Mouse (Mus musculus) liver, embryonic 11.5 days (tissue): ENCODE data around the gene Ankrd12. TPM values are rescaled to one million over a fixed set of nuclear protein-coding genes. Genes with fewer than 3 reads are reported as not detected.

Experiments used
- ATAC-seq: fragments of 200-750 bp; cut with Nextera tagmentation; replicated peaks from 2 replicates; pipeline ENCODE4 v1.8.0; 2017; ENCODE audit warnings: moderate number of reproducible peaks, mild to moderate bottlenecking, moderate TSS enrichment, moderate library complexity; ENCODE audit not compliant: low FRiP score
- DNase-seq: peaks from one replicate; pipeline ENCODE4 v3.0.0-alpha.2; 2017; ENCODE audit warnings: low spot score
- H3K27ac ChIP-seq: fragments of 300-500 bp; sonication (generic); 2 replicates; pipeline ENCODE4 v1.5.1; 2014; ENCODE audit warnings: mild to moderate bottlenecking, low read depth, low read length, control low read depth
- H3K27me3 ChIP-seq: fragments of 300-500 bp; sonication (generic); replicated peaks from 2 replicates; pipeline ENCODE4 v1.6.1; 2014; ENCODE audit warnings: low read length, mixed read lengths; ENCODE audit not compliant: control insufficient read depth, insufficient read depth
- H3K36me3 ChIP-seq: fragments of 300-500 bp; sonication (generic); 2 replicates; pipeline ENCODE4 v1.6.1; 2014; ENCODE audit warnings: mild to moderate bottlenecking, low read length, moderate library complexity, mixed read lengths; ENCODE audit not compliant: control insufficient read depth, insufficient read depth
- H3K4me1 ChIP-seq: fragments of 300-500 bp; sonication (generic); replicated peaks from 2 replicates; pipeline ENCODE4 v1.6.1; 2014; ENCODE audit warnings: low read length, mixed read lengths; ENCODE audit not compliant: control insufficient read depth, insufficient read depth
- H3K4me2 ChIP-seq: fragments of 300-500 bp; sonication (generic); 2 replicates; pipeline ENCODE4 v1.6.1; 2014; ENCODE audit warnings: mild to moderate bottlenecking, control low read depth, moderate library complexity
- H3K4me3 ChIP-seq: fragments of 300-500 bp; sonication (generic); 2 replicates; pipeline ENCODE4 v1.5.1; 2014; ENCODE audit warnings: low read depth, low read length, control low read depth
- H3K9ac ChIP-seq: fragments of 300-500 bp; sonication (generic); 2 replicates; pipeline ENCODE4 v1.6.1; 2014; ENCODE audit warnings: low read depth, low read length, control low read depth
- H3K9me3 ChIP-seq: fragments of 300-500 bp; sonication (generic); 2 replicates; pipeline ENCODE4 v1.6.1; 2016; ENCODE audit warnings: low read length, inconsistent platforms, mixed read lengths; ENCODE audit not compliant: control insufficient read depth
- WGBS: fragments of 180-500 bp; shearing (Covaris S2); extraction: QIAGEN DNeasy Blood & Tissue Kit; methylation state at CpG from one replicate; pipeline ENCODE4 v1.1.7; 2014; 5-methylcytosine and 5-hydroxymethylcytosine counted together
- polyA plus RNA-seq: library from polyadenylated mRNA; unstranded; fragments of >200 nt; fragmentation: Nextera tagmentation; extraction: Ambion mirVana; gene quantifications from 2 replicates; pipeline ENCODE4 v1.2.1, GENCODE M21; 2014

Ankrd12 gene
- polyA plus RNA-seq, 1 experiment from 2014 or later: 15.3 TPM

GRCm38 (mm10) chr17:66110746-66111145 is 33.9 kb upstream of the Ankrd12 start:
- no peaks in the 10 kb centered on the region for H3K9me3 ChIP-seq
- ATAC-seq: peak; percentile 23; the same call in 1 of the 2 replicates
- peak overlapping the region; percentile 73 for H3K4me3 ChIP-seq
- H3K9ac ChIP-seq: peak overlapping the region; percentile 55
- peaks cover 16% of the 10 kb centered on the region for H3K4me1 ChIP-seq
- 33% methylated on average over 6 of the region's 6 CpGs for WGBS
- peak overlapping the region; percentile 41; the same call in 1 of the 2 replicates for H3K27ac ChIP-seq
- peaks cover 13% of the 10 kb centered on the region; the same call in 1 of the 2 replicates for H3K36me3 ChIP-seq
- H3K27me3 ChIP-seq: no peaks in the 10 kb centered on the region
- no peak for DNase-seq
- peak overlapping the region; percentile 84 for H3K4me2 ChIP-seq

- H3K9ac ChIP-seq: no peak overlapping the region
- DNase-seq: no peak
- no peaks in the 10 kb centered on the region for H3K9me3 ChIP-seq
- no peak overlapping the region for H3K4me3 ChIP-seq
- H3K4me2 ChIP-seq: no peak overlapping the region
- no peak overlapping the region for H3K27ac ChIP-seq
- ATAC-seq: no peak
- no peaks in the 10 kb centered on the region for H3K36me3 ChIP-seq
- no peaks in the 10 kb centered on the region for H3K27me3 ChIP-seq
- whole genome bisulfite sequencing: 80% methylated on average over 4 of the region's 4 CpGs
- H3K4me1 ChIP-seq: peaks cover 16% of the 10 kb centered on the region
These were observed 31.3 kb upstream of the Ankrd12 start for GRCm38 (mm10) chr17:66108198-66108597.

- Histone ChIP-seq H3K9me3 (no peaks in the 10 kb centered on the region), H3K9ac (no peak overlapping the region), H3K36me3 (no peaks in the 10 kb centered on the region), H3K27me3 (no peaks in the 10 kb centered on the region), H3K4me2 (no peak overlapping the region), H3K4me3 (no peak overlapping the region), H3K4me1 (peaks cover 11% of the 10 kb centered on the region), H3K27ac (no peak overlapping the region)
- DNase-seq (no peak), ATAC-seq (no peak)
- WGBS: 72% methylated on average over 8 of the region's 8 CpGs
These were observed 30.6 kb upstream of the Ankrd12 start for GRCm38 (mm10) chr17:66107466-66107865.

- H3K27ac ChIP-seq: no peak overlapping the region
- no peak overlapping the region for H3K4me2 ChIP-seq
- H3K9me3 ChIP-seq: no peaks in the 10 kb centered on the region
- no peaks in the 10 kb centered on the region for H3K36me3 ChIP-seq
- no peak overlapping the region for H3K9ac ChIP-seq
- ATAC-seq (no peak), DNase-seq (no peak)
- H3K4me1 ChIP-seq: peaks cover 7% of the 10 kb centered on the region
- WGBS: 56% methylated on average over 10 of the region's 10 CpGs
- H3K4me3 ChIP-seq: no peak overlapping the region
- no peaks in the 10 kb centered on the region for H3K27me3 ChIP-seq
These were observed 29.8 kb upstream of the Ankrd12 start for GRCm38 (mm10) chr17:66106601-66107267.

GRCm38 (mm10) chr17:66104076-66104475 is 27.2 kb upstream of the Ankrd12 start:
- no peak overlapping the region for H3K4me2 ChIP-seq
- no peak overlapping the region for H3K9ac ChIP-seq
- no peak for ATAC-seq
- H3K9me3 ChIP-seq: no peaks in the 10 kb centered on the region
- no peak overlapping the region for H3K4me3 ChIP-seq
- 82% methylated on average over 7 of the region's 7 CpGs for WGBS
- no peaks in the 10 kb centered on the region for H3K27me3 ChIP-seq
- H3K4me1 ChIP-seq: peaks cover 7% of the 10 kb centered on the region
- no peaks in the 10 kb centered on the region for H3K36me3 ChIP-seq
- DNase-seq: no peak
- no peak overlapping the region for H3K27ac ChIP-seq

GRCm38 (mm10) chr17:66101380-66102330 is 24.8 kb upstream of the Ankrd12 start, which contains the start of gene Ndufv2:
Ndufv2 (minus strand) TSS chr17:66101559.
- DNase-seq (peak; percentile 96), ATAC-seq (peak; percentile 100)
- Histone ChIP-seq H3K36me3 (no peaks in the 10 kb centered on the region; the same call in 1 of the 2 replicates), H3K4me2 (peak within 1 kb of the TSS; percentile 92), H3K4me1 (peaks cover 7% of the 10 kb centered on the region), H3K9me3 (no peaks in the 10 kb centered on the region), H3K27ac (peak within 1 kb of the TSS; percentile 91), H3K27me3 (no peaks in the 10 kb centered on the region), H3K4me3 (peak within 1 kb of the TSS; percentile 89), H3K9ac (peak within 1 kb of the TSS; percentile 94)
- 1% methylated on average over 67 of the region's 67 CpGs for WGBS

GRCm38 (mm10) chr17:66100566-66101379 is 23.9 kb upstream of the Ankrd12 start:
- DNase-seq: no peak
- Histone ChIP-seq H3K4me3 (peak overlapping the region; percentile 89), H3K4me1 (peaks cover 7% of the 10 kb centered on the region), H3K27ac (peak overlapping the region; percentile 91), H3K27me3 (no peaks in the 10 kb centered on the region), H3K36me3 (no peaks in the 10 kb centered on the region; the same call in 1 of the 2 replicates), H3K4me2 (peak overlapping the region; percentile 92), H3K9me3 (no peaks in the 10 kb centered on the region), H3K9ac (peak overlapping the region; percentile 94)
- peak; percentile 53 for ATAC-seq
- under 1% methylated on average over 41 of the region's 41 CpGs for WGBS

GRCm38 (mm10) chr17:66092664-66093063 is 15.8 kb upstream of the Ankrd12 start:
- DNase-seq: no peak
- 83% methylated on average over 3 of the region's 3 CpGs for WGBS
- ATAC-seq: no peak

More at GRCm38 (mm10) chr17:66092664-66093063, 15.8 kb upstream of the Ankrd12 start:
- H3K9me3 ChIP-seq: no peaks in the 10 kb centered on the region
- no peaks in the 10 kb centered on the region for H3K4me1 ChIP-seq
- peaks cover 18% of the 10 kb centered on the region for H3K36me3 ChIP-seq
- no peak overlapping the region for H3K27ac ChIP-seq
- H3K27me3 ChIP-seq: no peaks in the 10 kb centered on the region
- H3K4me3 ChIP-seq: no peak overlapping the region
- no peak overlapping the region for H3K4me2 ChIP-seq
- no peak overlapping the region for H3K9ac ChIP-seq
